Mouse (Mus musculus) retina, postnatal 1 day (tissue): Measurements from ENCODE around the gene Sema6d.

ENCODE experiments used
- DNase-seq: peaks from one replicate; pipeline ENCODE4 v3.0.0-alpha.2; 2012

The Sema6d gene

GRCm38 (mm10) chr2:124404631-124405562, 315.1 kb downstream of the Sema6d start:
- DNase-seq, result no peak

- no peak for DNase-seq
Observed at GRCm38 (mm10) chr2:124408956-124409355, 319.2 kb downstream of the Sema6d start.

GRCm38 (mm10) chr2:124416730-124417129, 327.0 kb downstream of the Sema6d start:
- no peak for DNase-seq

- no peak for DNase-seq
Observed at GRCm38 (mm10) chr2:124418319-124418718, 328.6 kb downstream of the Sema6d start.

- no peak for DNase-seq
Observed at GRCm38 (mm10) chr2:124420170-124420825, 330.5 kb downstream of the Sema6d start.

- no peak for DNase-seq
Observed at GRCm38 (mm10) chr2:124429744-124430143, 340.0 kb downstream of the Sema6d start.

GRCm38 (mm10) chr2:124430708-124431107, 340.9 kb downstream of the Sema6d start:
- DNase-seq, result no peak

GRCm38 (mm10) chr2:124435382-124436002, 345.7 kb downstream of the Sema6d start:
- no peak for DNase-seq

GRCm38 (mm10) chr2:124436704-124437103, 346.9 kb downstream of the Sema6d start:
- DNase-seq, result no peak

- DNase-seq, result no peak
Observed at GRCm38 (mm10) chr2:124444199-124444598, 354.4 kb downstream of the Sema6d start.

GRCm38 (mm10) chr2:124455881-124456280, 366.1 kb downstream of the Sema6d start:
- DNase-seq, result no peak

GRCm38 (mm10) chr2:124456999-124457398, 367.2 kb downstream of the Sema6d start:
- no peak for DNase-seq

GRCm38 (mm10) chr2:124458028-124458427, 368.3 kb downstream of the Sema6d start:
- DNase-seq, result no peak

- no peak for DNase-seq
Observed at GRCm38 (mm10) chr2:124460956-124461355, 371.2 kb downstream of the Sema6d start.

- DNase-seq, result no peak
Observed at GRCm38 (mm10) chr2:124461378-124461851, 371.6 kb downstream of the Sema6d start.

GRCm38 (mm10) chr2:124465004-124465946, 375.5 kb downstream of the Sema6d start:
- peak; percentile 31 for DNase-seq

- DNase-seq, result no peak
Observed at GRCm38 (mm10) chr2:124467429-124467828, 377.7 kb downstream of the Sema6d start.

- DNase-seq, result peak; percentile 12
Observed at GRCm38 (mm10) chr2:124470346-124471042, 380.7 kb downstream of the Sema6d start.

- peak; percentile 44 for DNase-seq
Observed at GRCm38 (mm10) chr2:124472674-124473507, 383.1 kb downstream of the Sema6d start.

GRCm38 (mm10) chr2:124477904-124478303, 388.1 kb downstream of the Sema6d start:
- DNase-seq, result no peak

GRCm38 (mm10) chr2:124478526-124478925, 388.8 kb downstream of the Sema6d start:
- DNase-seq, result no peak
